Comparison of ENCODE assay signal across 23 mouse cellular contexts in the genomic region with DNA sequence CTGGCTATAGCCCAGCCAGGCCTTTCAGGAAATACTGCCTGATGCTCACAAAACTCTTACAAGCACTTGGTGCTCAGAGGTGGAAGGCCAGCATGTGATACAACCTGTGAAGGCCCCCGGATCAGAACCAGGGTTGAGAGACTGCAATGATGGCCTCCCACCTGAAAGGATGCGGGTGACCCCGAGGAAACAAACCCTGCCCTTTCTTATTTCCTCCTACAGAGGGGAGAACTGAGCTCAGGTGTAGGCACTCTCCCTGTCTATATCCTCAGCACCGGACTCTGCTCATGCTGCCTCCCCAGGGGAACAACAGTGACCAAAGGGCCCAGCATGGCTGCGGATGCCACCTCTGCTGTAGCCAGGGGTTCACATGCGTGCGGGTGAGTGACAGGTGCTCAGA.
DNase-seq lines count a peak whose midpoint lies in the region; ATAC-seq and TF ChIP-seq lines count a peak whose summit lies in the region.
"Had no signal": no experiment of that assay in that cellular context is flagged by ENCODE, and none has a peak within 500 bp of the region (broad histone marks: within the 10 kb centered on the region; RNA-seq: fewer than 3 reads in every experiment).

No protein-coding gene starts in this region.

- no peak for DNase-seq in midbrain, embryonic 10.5 days (ENCODE audit: low spot score)
- DNase-seq in midbrain, postnatal 0 days (ENCODE audit: low spot score), result no peak
- DNase-seq in layer of hippocampus, postnatal 36 days, result no peak
- no peak for DNase-seq in embryo, embryonic 10.5 days (ENCODE audit: low spot score)
- DNase-seq in Muller cell, postnatal 12 days (ENCODE audit: inconsistent ontology term), result no peak
- DNase-seq: adrenal gland, adult 2 months; B cell, adult 2 months; cerebellum, adult 11-12 months; cerebellum, postnatal 25 days; embryo, embryonic 11 days; heart, postnatal 36 days; kidney, adult 8-10 months; kidney, postnatal 10 days; lung, adult 18-20 months; lung, postnatal 10 days; thymus, postnatal 25 days had no signal

- no peaks in the 10 kb centered on the region for H3K36me3 ChIP-seq in midbrain, embryonic 10.5 days
- H3K36me3 ChIP-seq in midbrain, postnatal 0 days (ENCODE audit: insufficient read depth, low read length), result no peaks in the 10 kb centered on the region
- no peaks in the 10 kb centered on the region for H3K36me3 ChIP-seq in hindbrain, embryonic 15.5 days
- H3K36me3 ChIP-seq in midbrain, embryonic 13.5 days, result no peaks in the 10 kb centered on the region
- H3K36me3 ChIP-seq: embryonic facial prominence, embryonic 15.5 days; G1E; heart, embryonic 15.5 days; limb, embryonic 12.5 days; liver, embryonic 12.5 days had no signal

- WGBS in midbrain, embryonic 10.5 days, result 91% methylated on average over 7 of the region's 7 CpGs
- WGBS in midbrain, postnatal 0 days, result 91% methylated on average over 7 of the region's 7 CpGs
- WGBS in hindbrain, embryonic 15.5 days, result 80% methylated on average over 7 of the region's 7 CpGs
- WGBS in midbrain, embryonic 13.5 days, result 83% methylated on average over 7 of the region's 7 CpGs

- no peak for TF ChIP-seq CTCF in midbrain, postnatal 0 days (IDR thresholded peaks at IDR 0.05)

- no peak overlapping the region for H3K9ac ChIP-seq in midbrain, postnatal 0 days (replicated peaks; ENCODE audit: low read length, poor library complexity, severe bottlenecking)
- H3K9ac ChIP-seq in hindbrain, embryonic 15.5 days, result no peak overlapping the region
- no peak overlapping the region for H3K9ac ChIP-seq in midbrain, embryonic 13.5 days (replicated peaks)
- H3K9ac ChIP-seq: embryonic facial prominence, embryonic 15.5 days; heart, embryonic 15.5 days; limb, embryonic 12.5 days; liver, embryonic 12.5 days had no signal

- H3K4me1 ChIP-seq in midbrain, embryonic 10.5 days, result peaks cover 60% of the 10 kb centered on the region
- H3K4me1 ChIP-seq in midbrain, postnatal 0 days (ENCODE audit: insufficient read depth, low read length), result peaks cover 8% of the 10 kb centered on the region; the same call in 1 of the 2 replicates
- peaks cover 54% of the 10 kb centered on the region for H3K4me1 ChIP-seq in hindbrain, embryonic 15.5 days (replicated peaks)
- peaks cover 59% of the 10 kb centered on the region for H3K4me1 ChIP-seq in midbrain, embryonic 13.5 days (replicated peaks)
- H3K4me1 ChIP-seq: liver, embryonic 12.5 days had no signal

- ATAC-seq in midbrain, postnatal 0 days (ENCODE audit: low FRiP score), result no peak
- ATAC-seq in hindbrain, embryonic 15.5 days (ENCODE audit: low FRiP score, low read depth), result no peak
- peak; percentile 31; the same call in 1 of the 2 replicates for ATAC-seq in midbrain, embryonic 13.5 days
- ATAC-seq: liver, embryonic 12.5 days had no signal

- no peak overlapping the region for H3K4me3 ChIP-seq in midbrain, embryonic 10.5 days
- no peak overlapping the region for H3K4me3 ChIP-seq in midbrain, postnatal 0 days (ENCODE audit: low read depth, low read length)
- no peak overlapping the region for H3K4me3 ChIP-seq in hindbrain, embryonic 15.5 days
- no peak overlapping the region for H3K4me3 ChIP-seq in midbrain, embryonic 13.5 days (replicated peaks)
- H3K4me3 ChIP-seq: embryonic facial prominence, embryonic 15.5 days; heart, embryonic 15.5 days; limb, embryonic 12.5 days; liver, embryonic 12.5 days had no signal

- peaks cover 98% of the 10 kb centered on the region for H3K27me3 ChIP-seq in midbrain, embryonic 10.5 days (ENCODE audit: low read depth, poor library complexity, severe bottlenecking)
- peaks cover 15% of the 10 kb centered on the region for H3K27me3 ChIP-seq in midbrain, postnatal 0 days (ENCODE audit: insufficient read depth, low read length)
- peaks cover 5% of the 10 kb centered on the region; the same call in 1 of the 2 replicates for H3K27me3 ChIP-seq in hindbrain, embryonic 15.5 days
- H3K27me3 ChIP-seq in midbrain, embryonic 13.5 days, result peaks cover 62% of the 10 kb centered on the region

- 0 out of 2 replicates have a peak overlapping the region, but pooled peaks have one; percentile 6 for H3K27ac ChIP-seq in midbrain, embryonic 10.5 days (replicated peaks)
- H3K27ac ChIP-seq in midbrain, postnatal 0 days (ENCODE audit: low read depth, low read length), result no peak overlapping the region
- peak overlapping the region; percentile 43 for H3K27ac ChIP-seq in hindbrain, embryonic 15.5 days (replicated peaks)
- peak overlapping the region; percentile 57 for H3K27ac ChIP-seq in midbrain, embryonic 13.5 days
- H3K27ac ChIP-seq: embryonic facial prominence, embryonic 15.5 days; liver, embryonic 12.5 days had no signal

- H3K4me2 ChIP-seq in midbrain, postnatal 0 days (ENCODE audit: low read depth, low read length, poor library complexity, severe bottlenecking), result no peak overlapping the region
- H3K4me2 ChIP-seq in hindbrain, embryonic 15.5 days, result no peak overlapping the region
- H3K4me2 ChIP-seq in midbrain, embryonic 13.5 days (replicated peaks), result no peak overlapping the region
- H3K4me2 ChIP-seq: embryonic facial prominence, embryonic 15.5 days; heart, embryonic 15.5 days; liver, embryonic 12.5 days had no signal

- H3K9me3 ChIP-seq in midbrain, embryonic 10.5 days (replicated peaks), result no peaks in the 10 kb centered on the region
- no peaks in the 10 kb centered on the region for H3K9me3 ChIP-seq in midbrain, postnatal 0 days (ENCODE audit: low read length)
- H3K9me3 ChIP-seq in hindbrain, embryonic 15.5 days, result no peaks in the 10 kb centered on the region
- no peaks in the 10 kb centered on the region for H3K9me3 ChIP-seq in midbrain, embryonic 13.5 days
- H3K9me3 ChIP-seq: embryonic facial prominence, embryonic 15.5 days; heart, embryonic 15.5 days; limb, embryonic 12.5 days; liver, embryonic 12.5 days had no signal
